Mouse (Mus musculus): ENCODE data around the gene Ppt2.
A peak's percentile ranks its signal among the peaks of the same experiment; 100 is the strongest.

Ppt2 gene

DNA sequence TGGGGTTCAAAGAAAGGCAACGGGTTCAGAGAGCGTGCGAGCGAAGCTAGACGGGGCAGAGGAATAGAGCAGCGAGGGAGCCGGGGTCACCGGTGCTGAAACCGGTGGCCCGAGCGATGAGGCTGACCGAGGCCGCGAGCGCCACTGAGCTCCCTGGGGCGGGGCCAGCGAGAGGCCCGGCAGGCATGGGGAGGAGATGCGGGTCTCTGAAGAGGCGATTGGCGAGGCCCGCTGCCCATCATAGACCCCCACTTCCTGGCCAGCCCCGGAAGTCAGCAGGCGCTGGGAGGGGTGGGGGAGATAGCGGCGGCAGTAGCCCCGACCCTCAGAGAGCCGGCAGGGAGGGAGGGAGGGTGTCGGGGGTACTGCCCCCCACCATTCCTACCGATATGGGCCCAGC, 22.7 kb downstream of the Ppt2 start:
- peak; percentile 95 for DNase-seq (ENCODE audit: low spot score)

DNA sequence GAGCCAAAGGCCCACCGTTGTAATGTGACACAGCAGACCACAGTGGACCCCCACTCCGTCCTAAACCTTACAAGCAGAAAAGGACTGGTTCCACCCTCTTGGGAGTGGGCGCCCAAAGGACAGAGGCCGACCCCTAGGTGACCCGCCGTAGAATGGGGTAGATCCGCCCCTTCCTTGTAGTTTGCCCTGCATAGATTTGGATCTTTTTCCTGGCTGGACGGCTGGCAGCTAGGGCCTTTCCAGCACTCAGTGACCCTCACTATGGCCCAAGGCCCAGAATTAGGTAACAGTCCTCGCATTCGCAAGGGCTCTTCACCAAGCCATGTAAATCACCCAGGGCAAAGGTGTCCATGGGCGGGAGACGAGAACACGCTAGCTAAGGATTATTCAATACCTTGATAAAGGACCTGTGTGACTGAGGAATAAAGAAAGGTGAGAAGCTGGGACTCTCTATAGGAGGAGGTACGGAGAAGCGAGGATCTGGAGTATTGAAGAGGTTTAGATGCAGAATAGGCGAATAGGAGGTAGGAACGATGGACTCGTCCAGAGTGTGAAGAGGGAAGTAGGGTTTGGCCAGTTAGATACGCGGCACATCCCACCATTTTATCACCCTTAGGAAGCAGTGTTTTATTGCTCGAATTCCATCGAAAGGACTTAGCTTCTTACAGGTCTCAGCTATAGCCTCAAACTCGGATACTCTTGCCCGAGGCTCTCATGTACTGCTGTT, 23.6 kb downstream of the Ppt2 start:
- DNase-seq (ENCODE audit: low spot score), result no peak

DNA sequence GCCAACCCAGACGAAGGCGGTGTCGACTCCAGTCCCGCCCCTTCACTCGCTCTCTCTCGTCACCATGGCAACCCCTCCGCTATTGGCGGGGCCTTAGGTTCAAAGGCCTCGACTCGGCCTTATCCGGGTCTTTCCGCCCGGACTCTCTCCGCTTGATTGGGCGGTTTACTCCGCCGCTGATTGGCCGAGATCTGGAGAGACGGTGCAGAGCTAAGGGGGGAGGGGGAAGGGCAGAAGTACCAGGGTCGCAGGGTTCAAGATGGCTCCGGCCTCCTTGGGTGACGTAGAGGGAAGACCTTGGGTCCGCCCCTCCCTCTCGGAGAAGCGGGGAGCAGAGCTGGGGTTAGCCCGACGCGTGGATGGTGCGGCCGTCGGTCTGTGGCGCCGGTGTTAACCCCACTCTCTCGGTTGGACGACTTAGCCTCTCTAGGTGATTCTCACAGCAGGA, 24.2 kb downstream of the Ppt2 start, which contains the start of gene Agpat1:
Gene Agpat1, plus strand, starts transcription at position 202 of the 448 bp plus-strand sequence.
- DNase-seq (ENCODE audit: low spot score), result peak; percentile 99

DNA sequence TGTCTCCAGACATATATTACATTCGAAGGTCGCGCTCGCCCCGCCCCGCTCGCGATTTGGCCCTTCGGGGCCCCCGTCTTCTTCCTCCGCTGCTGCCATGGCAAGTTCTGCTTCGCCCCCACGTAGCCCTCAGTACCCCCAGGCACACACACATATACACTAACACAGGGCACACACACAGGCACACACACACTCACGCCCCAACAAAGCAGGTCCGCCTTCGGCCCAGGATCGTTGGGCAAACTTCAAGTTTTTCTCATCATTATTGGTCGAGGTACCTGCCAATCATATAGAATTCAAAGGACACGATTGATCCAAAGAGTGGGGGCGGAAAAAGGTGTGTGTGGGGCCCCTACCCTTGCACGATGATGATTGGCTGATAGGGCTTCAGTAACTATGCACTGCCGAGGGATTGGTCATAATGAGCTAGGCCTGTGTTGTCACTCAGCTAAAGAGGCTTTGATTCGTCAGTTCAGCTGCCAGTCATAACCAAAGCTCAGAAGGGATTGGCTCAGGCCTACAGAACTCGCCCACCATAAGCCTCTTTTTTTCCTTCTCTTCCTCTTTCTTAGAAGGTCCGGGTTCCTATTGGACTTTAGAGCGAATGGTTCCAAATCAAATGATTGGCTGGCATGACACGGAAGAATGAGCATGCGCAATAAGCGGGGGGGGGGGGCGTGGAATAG, 24.8 kb downstream of the Ppt2 start, which contains the start of gene Rnf5:
Gene Rnf5, minus strand, starts transcription at position 316 of the 686 bp plus-strand sequence.
- peak; percentile 99 for DNase-seq (ENCODE audit: low spot score)

DNA sequence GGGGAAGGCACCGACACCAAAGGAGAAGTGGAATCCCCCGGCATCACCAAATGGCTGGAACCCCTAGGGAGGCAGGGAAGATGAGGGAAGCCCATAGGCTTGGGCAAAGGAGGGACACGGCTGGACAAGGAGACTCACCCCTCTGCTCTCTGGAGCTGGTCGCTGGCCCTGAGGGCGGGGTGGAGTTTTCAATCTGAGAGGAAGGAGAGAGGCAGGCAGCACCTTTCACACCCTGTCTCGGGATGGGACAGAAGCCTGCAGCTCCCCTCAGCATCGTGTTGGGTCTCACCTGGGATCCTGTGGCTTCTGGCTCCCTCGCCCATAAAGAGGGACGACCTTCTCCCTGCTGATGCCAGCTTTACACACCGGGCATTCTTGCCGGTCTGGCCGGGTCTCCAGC, 26.5 kb downstream of the Ppt2 start:
- DNase-seq (ENCODE audit: low spot score), result no peak

DNA sequence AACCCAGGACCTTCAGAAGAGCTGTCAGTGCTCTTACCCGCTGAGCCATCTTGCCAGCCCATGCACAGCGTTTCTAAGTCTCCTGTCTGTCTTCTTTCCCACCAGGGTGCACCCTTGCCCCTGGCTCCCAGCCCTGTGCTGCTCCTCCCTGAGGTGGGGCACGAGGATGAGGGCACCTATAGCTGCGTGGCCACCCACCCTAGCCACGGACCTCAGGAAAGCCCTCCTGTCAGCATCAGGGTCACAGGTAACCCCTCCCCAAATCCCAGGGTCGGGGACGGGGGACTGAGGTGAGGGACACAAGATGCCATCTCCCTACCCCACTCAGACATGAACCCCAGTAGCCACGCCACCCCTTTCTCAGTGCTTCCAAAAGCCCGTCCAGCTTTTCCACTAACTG, 28.4 kb downstream of the Ppt2 start:
- no peak for DNase-seq (ENCODE audit: low spot score)

DNA sequence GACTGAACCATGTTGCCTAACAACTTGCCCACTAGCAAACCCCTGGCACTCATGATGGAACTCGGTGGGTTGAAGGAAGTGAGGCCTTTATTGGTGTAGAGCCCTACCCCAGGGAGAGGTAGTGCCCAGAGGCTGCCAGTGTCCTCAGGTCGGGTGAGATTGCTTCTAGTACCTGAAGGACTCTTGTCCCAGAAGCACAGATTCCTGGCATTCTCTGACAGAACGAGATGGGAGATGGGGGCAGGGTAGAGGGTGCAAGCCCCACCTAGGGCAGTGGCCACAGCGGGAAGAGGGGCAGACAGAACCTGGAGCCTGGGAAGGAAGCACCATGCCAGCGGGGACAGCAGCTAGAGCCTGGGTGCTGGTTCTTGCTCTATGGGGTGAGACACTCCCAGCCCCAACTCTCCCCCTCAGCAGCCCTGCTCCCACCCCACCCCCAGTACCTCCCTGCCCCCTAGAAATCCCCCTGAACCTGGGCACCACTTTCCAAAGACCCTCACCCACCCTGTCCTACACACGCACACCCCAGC, 30.7 kb downstream of the Ppt2 start, which contains the start of gene Ager:
Gene Ager, plus strand, starts transcription at position 297 of the 530 bp plus-strand sequence.
- no peak for DNase-seq (ENCODE audit: low spot score)

DNA sequence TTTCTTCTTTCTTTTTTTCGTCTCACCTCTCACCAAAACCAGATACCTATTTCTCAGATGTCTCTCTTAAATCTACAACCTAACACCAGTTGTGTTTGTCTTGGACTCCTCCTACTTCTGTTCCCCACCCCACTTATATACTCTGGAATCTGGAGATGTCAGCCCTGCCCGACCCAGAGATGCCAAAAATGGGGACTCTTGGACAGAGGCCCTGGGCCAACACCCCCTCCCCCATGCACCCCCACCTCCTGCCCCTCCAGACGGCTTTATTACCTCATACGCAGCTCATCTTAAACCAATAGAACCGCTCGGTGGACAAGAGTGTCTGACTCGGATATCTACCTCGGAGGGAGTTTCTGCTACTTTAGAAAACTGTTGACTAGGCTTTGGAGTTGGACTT, 32.2 kb downstream of the Ppt2 start:
- DNase-seq (ENCODE audit: low spot score), result no peak

DNA sequence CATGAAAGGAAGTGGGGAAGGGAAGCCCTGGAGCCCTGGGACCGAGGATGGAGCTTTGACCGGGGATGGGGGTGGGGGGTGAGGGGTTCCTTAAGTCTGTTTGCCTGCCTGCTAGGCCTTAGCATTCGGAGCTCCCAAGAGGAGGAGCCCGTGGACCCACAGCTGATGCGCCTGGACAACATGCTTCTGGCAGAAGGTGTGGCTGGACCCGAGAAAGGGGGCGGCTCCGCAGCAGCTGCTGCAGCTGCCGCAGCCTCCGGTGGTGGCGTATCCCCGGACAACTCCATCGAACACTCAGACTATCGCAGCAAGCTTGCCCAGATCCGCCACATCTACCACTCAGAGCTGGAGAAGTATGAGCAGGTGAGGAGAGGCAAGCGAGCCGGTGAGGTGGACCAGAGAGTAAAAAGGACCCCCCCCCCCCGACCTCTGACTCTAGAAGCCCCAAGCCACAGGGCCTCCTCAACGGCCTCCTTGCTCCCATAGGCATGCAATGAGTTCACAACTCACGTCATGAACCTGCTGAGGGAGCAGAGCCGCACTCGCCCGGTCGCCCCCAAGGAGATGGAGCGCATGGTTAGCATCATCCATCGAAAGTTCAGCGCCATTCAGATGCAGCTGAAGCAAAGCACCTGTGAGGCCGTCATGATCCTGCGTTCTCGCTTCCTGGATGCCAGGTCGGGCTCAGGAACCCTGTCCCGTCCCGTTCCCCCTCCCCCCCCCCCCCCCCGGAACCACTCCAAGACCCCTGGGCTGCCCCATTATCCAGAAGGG, 34.4 kb downstream of the Ppt2 start:
- no peak for DNase-seq (ENCODE audit: low spot score)

DNA sequence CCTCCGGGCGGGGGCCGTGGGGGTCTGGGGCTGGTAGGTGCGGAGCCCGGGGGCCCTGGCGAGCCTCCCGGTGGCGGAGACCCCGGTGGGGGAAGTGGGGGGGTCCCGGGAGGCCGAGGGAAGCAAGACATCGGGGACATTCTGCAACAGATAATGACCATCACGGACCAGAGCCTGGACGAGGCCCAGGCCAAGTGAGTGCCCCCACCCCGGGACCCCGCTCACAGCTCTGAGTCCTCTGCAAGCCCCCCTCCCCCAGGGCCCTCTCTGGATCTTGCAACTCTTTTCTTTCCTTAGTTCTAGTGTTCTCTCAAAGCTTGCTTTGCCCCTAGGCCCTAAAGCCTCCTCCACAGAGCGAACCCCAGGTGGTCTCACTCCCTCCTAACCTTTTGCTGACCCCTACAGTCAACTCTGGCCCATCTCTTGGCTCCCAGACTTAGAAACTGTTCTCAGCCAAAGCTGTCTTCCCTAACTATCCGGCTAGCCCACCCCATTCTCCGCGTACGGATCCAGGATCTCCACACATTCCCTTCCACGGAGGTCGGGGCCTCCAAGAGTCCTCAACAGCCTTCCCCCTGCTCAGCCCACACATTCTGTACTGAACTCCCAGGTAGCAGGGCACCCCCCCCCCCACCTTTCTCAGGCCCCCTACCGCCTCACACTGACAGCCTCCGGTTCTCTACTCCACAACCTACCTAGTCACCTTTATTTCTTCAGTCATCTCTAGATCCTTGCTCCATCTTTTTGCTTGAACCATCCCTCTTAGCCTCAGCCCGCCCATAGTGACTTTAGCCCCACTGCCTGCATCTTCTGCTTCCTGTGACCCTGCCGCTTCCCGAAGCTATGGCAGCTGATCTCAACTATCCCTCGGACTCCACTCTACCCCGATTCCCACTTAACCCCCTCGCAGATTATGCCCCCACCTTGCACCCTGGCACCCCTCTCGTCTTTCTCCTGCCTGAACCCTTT, 35.4 kb downstream of the Ppt2 start:
- DNase-seq (ENCODE audit: low spot score), result no peak

DNA sequence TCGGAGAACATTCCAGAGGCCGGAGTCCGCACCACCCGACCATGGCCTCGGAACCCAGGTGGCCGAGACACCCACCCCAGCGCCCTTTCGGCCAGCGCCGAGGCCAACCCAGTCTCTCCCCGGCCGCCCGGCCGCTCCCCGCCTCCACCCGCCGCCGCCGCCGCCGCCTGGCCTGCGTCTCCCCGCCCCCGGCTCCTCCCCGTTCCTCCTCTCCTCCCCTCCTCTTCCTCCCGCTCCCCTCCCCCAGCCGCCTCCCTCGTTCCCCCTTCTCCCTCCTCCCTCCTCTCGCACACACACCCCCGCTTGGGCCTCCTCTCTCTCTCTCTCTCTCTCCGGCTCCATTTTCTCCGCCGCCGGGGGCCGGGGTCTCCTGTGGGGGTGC, 36.3 kb downstream of the Ppt2 start:
- peak; percentile 83 for DNase-seq (ENCODE audit: low spot score)

DNA sequence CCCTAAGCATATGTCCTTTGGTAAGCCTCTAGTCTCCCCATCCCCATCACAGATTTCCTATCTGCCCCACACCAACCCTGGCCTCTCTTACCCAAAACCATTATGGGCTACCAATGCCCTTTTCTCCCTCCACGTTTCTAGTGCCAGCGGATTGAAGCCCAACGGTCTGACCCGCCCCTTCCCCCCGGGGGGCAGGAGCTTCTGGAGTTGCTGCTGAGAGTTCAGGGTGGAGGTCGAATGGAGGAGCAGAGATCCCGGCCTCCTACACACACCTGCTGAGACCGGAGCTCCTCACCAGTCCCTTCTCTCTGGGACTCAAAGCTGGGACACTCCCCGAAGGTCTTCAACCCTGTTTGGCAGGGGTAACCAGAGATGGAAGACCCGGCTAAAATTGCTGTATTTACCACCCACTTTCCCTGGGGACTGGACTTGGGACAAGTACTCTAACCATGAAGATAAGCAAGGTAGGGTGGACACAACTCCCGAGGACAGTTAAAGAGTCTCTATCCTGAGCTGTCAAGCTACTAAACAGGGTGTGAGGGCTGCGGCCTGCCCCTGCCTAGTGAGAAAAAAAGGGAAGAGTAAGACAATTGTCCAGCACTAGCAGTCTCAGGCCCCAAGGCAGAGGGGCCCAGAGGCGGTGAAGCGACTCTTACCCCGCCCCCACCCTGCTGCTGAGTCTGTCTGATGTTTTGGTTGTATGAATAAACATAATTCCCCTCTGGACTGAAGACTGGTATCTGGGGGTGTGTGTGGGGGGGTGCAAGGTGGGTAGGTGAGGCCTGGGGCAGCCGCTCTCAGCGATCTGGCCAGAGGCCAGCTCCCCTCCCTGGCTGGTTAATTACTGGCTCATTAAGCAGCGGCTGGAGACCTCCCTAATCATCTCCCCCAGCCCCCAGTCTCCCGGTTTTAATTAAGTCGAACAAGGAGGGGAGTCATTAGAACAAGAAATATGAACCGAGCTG, 37.0 kb downstream of the Ppt2 start, which contains the start of gene Pbx2:
Gene Pbx2, plus strand, starts transcription at position 238 of the 965 bp plus-strand sequence.
- no peak for DNase-seq (ENCODE audit: low spot score)

DNA sequence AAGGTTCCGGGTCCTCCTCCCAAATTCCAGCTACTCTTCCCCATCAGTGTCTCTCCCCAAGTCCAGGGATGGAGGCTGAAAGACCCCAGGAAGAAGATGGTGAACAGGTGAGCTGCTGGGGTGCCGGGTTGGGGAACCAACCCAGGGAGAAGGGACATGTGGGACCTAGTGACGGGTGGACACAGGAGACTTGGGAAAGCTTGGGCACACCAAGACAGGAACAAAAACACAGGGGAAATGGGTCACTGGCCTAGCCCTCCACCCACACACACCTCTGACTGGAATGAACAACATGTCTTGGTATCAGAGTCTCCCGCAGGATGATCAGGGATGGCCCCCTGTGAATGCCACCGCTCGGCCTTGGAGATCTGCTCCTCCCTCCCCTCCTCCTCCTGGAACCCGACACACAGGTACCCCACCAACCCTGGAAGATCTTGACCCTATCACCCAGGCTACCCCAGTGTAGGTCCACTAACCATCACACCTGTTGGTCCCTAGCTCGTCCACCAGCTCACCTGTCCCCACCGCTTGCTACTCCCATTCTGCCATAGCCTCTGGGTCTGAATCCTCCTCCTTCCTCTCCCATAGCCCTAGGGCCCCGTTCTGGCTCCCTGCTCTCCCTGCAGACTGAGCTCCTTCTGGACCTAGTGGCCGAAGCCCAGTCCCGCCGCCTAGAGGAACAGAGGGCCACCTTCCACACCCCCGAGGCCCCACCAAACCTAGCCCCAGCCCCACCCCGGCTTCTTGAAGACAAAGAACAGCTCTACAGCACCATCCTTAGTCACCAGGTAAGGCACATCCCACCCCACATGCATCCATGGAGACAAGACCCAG, 37.9 kb downstream of the Ppt2 start:
- DNase-seq (ENCODE audit: low spot score), result no peak

DNA sequence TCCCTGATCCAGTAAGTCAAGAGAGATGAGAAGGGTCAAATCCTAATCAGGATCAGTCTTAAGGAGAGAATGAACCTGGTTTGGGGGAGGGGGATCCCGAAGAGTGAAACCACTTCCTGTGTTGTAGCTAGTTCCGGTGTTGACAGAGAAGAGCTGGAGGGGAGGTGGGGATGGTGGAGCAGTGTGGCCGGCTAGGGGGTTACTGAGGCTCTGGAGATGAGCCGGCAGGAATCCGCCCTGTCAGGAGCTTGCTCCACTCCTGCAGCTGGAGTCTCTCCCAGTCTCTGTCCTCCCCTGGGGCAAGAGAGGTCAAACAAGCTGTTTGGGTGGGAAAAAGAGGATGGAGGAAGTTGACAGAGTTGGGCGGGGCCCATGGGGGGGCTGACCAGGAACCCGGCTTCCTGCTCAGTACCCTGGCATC, 38.6 kb downstream of the Ppt2 start, which contains the start of gene Gpsm3:
Gene Gpsm3, plus strand, starts transcription at position 126 of the 421 bp plus-strand sequence.
- no peak for DNase-seq (ENCODE audit: low spot score)

DNA sequence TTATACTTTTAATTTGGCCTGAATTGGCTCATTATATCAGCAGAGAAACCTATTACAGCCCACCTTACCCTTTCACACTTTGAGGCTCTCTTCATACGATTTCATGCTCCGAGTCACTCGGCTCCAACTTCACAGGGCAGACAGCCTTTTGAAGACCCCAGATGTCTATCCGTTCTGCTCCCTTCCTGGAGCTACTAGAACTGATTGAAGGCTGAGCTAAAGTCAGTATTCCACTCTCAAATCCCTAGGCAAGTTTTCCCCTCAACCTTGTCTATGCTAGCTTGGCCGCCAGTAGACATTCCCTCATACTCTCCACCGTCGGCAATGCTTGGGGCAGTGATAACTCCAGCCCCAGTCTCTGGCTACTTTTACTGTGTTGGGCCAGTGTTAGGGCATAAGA, 39.1 kb downstream of the Ppt2 start:
- DNase-seq (ENCODE audit: low spot score), result no peak

DNA sequence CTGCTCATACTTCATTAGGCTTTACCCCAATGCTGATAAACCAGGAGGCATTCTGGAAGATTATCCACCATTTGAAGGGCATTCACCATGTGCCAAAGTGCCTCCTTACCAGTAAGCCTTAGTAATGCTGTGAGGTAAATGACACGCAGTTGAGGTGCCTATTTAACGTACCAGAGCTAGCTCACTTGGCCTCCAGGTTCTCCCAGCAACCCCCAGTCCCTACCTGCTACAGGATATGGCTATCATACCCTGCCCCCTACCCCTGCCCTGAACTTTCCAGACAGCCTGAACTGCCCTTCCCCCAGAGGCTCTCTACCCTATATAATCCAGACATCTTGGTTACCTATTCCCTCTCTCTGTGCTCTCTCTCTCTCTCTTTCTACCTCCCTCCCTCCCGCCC, 39.5 kb downstream of the Ppt2 start:
- DNase-seq (ENCODE audit: low spot score), result no peak

DNA sequence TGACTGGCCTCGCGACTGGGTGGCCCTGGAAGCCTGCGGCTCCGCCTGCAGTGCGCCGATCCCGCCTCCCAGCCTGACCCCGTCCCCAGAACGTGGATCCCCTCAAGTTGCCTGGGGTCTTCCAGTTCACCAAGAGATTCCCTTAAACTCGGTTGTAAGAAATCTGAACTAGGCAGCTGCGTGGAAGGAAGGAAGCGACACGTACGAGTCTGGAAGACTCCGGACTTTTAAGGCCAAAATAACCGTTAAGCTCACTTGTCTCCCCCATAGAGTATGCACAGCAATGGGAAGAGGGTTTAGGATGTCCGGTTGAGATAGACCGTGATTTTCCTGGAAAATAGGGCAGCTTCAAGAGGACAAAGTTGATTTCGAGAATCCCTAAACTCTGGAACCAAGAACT, 40.5 kb downstream of the Ppt2 start:
- DNase-seq (ENCODE audit: low spot score), result no peak

DNA sequence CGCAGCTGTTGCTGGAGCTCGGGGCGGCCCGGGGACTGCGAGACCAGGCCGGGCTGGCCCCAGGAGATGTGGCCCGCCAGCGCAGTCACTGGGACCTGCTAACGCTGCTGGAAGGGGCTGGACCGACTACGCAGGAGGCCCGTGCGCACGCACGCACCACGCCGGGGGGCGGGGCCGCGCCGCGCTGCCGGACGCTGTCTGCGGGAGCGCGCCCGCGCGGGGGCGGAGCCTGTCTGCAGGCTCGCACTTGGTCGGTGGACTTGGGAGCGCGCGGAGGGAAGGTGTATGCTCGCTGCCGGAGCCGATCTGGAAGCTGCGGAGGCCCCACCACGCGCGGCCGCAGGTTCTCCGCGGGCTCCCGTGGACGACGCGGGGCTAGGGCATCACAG, 40.9 kb downstream of the Ppt2 start:
- DNase-seq (ENCODE audit: low spot score), result peak; percentile 94

All from ovary, adult 18-20 months (tissue).